ENCODE assay signal across 9 mouse cellular contexts in the genomic region with DNA sequence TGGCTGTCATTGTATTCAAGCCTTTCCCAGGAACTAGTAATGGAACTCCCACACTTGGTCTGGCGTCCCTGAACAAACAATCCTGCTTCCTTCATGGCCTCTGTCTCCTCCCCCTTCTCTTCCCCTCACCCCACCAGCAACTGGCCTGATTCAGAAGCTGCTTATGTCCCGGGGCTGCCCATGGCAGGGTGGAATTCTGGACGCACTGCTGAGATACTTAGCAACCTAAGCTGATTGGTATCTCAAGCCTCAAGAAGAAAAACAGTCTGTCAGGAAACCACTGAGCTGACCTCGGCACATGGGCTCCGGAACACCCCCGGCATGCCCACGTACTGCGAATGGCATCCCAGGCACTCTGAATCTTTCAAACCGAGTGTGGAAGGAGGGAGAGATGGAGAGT. TPM values are rescaled to one million over a fixed set of nuclear protein-coding genes. Genes with fewer than 3 reads are reported as not detected.
A peak's percentile ranks its signal among the peaks of the same experiment; 100 is the strongest.
DNase-seq lines count a peak whose midpoint lies in the region; ATAC-seq and TF ChIP-seq lines count a peak whose summit lies in the region.
"Had no signal": no experiment of that assay in that cellular context is flagged by ENCODE, and none has a peak within 500 bp of the region (broad histone marks: within the 10 kb centered on the region; RNA-seq: fewer than 3 reads in every experiment).

No protein-coding gene starts in this region.

- peaks cover 50% of the 10 kb centered on the region for H3K4me1 ChIP-seq in embryonic facial prominence, embryonic 13.5 days
- 0 out of 2 replicates have a peak, but pooled peaks cover 3% of the 10 kb centered on the region for H3K4me1 ChIP-seq in intestine, postnatal 0 days (replicated peaks; ENCODE audit: control insufficient read depth, insufficient read depth, low read length)

- H3K9ac ChIP-seq in embryonic facial prominence, embryonic 13.5 days, result no peak overlapping the region
- H3K9ac ChIP-seq in intestine, postnatal 0 days (ENCODE audit: low read depth, low read length), result no peak overlapping the region

- ATAC-seq in embryonic facial prominence, embryonic 13.5 days (ENCODE audit: insufficient number of reproducible peaks, insufficient read depth, low FRiP score, low TSS enrichment, low read depth), result no peak
- 0 out of 2 replicates have a peak, but pooled peaks have one; percentile 33 for ATAC-seq in intestine, postnatal 0 days

- WGBS in embryonic facial prominence, embryonic 13.5 days, result 46% methylated on average over 9 of the region's 9 CpGs
- 29% methylated on average over 9 of the region's 9 CpGs for WGBS in intestine, postnatal 0 days

- no peaks in the 10 kb centered on the region for H3K27me3 ChIP-seq in embryonic facial prominence, embryonic 13.5 days
- no peaks in the 10 kb centered on the region for H3K27me3 ChIP-seq in intestine, postnatal 0 days (replicated peaks; ENCODE audit: control insufficient read depth, insufficient read depth, low read length)

- H3K36me3 ChIP-seq in embryonic facial prominence, embryonic 13.5 days, result peaks cover 94% of the 10 kb centered on the region
- no peaks in the 10 kb centered on the region; the same call in 1 of the 2 replicates for H3K36me3 ChIP-seq in intestine, postnatal 0 days (ENCODE audit: control insufficient read depth, insufficient read depth)

- DNase-seq in layer of hippocampus, adult 2 months (ENCODE audit: low spot score in 2 of 2), result no peak
- DNase-seq in layer of hippocampus, postnatal 36 days, result no peak
- peak; percentile 46 for DNase-seq in mesoderm, embryonic 11.5 days (ENCODE audit: low read depth, low spot score)
- DNase-seq in thymus, postnatal 14 days, result no peak
- no peak for DNase-seq in gastrocnemius, postnatal 25 days
- DNase-seq in cerebellum, adult 18-20 months, result no peak

- H3K4me2 ChIP-seq in embryonic facial prominence, embryonic 13.5 days, result peak overlapping the region; percentile 5; the same call in 1 of the 2 replicates
- no peak overlapping the region for H3K4me2 ChIP-seq in intestine, postnatal 0 days (replicated peaks; ENCODE audit: low read depth)

- no peak overlapping the region for H3K4me3 ChIP-seq in layer of hippocampus, adult 2 months
- no peak overlapping the region for H3K4me3 ChIP-seq in embryonic facial prominence, embryonic 13.5 days
- no peak overlapping the region for H3K4me3 ChIP-seq in intestine, postnatal 0 days (ENCODE audit: low read depth, low read length)
- H3K4me3 ChIP-seq: heart, adult 2 months had no signal

- H3K27ac ChIP-seq in layer of hippocampus, adult 2 months, result peak overlapping the region; percentile 55; the same call in 1 of the 2 replicates
- peak overlapping the region; percentile 73; the same call in 1 of the 2 replicates for H3K27ac ChIP-seq in embryonic facial prominence, embryonic 13.5 days
- no peak overlapping the region for H3K27ac ChIP-seq in intestine, postnatal 0 days (ENCODE audit: low read depth, low read length)

- no peaks in the 10 kb centered on the region for H3K9me3 ChIP-seq in embryonic facial prominence, embryonic 13.5 days
- no peaks in the 10 kb centered on the region for H3K9me3 ChIP-seq in intestine, postnatal 0 days (ENCODE audit: control insufficient read depth)

- TF ChIP-seq CTCF in layer of hippocampus, adult 2 months (conservative IDR thresholded peaks at IDR 0.05), result no peak
- TF ChIP-seq CTCF in intestine, postnatal 0 days (IDR thresholded peaks at IDR 0.05; ENCODE audit: low read depth), result no peak

RNA-seq across cellular contexts. Expression of a gene that starts 7.8 kb away (rescaled TPM):
- total RNA-seq in layer of hippocampus, adult 2 months (2021), result 10 to 100 TPM; 10.0 to 11.2 TPM
- 1 to 10 TPM; 8.8 to 9.5 TPM for total RNA-seq in layer of hippocampus, postnatal 36 days (2021)
- 8.5 and 9.4 TPM in 2 replicates for polyA plus RNA-seq in embryonic facial prominence, embryonic 13.5 days (2015; fragmentation: Nextera tagmentation; extraction: Ambion mirVana)
- 7.3 TPM in 2 replicates for polyA plus RNA-seq in intestine, postnatal 0 days (2015; fragmentation: Nextera tagmentation; extraction: Ambion mirVana)
- under 1 TPM; 0.28 to 0.78 TPM for total RNA-seq in gastrocnemius, postnatal 25 days (2021)

RNA-seq across cellular contexts. Expression of a gene that starts 20.2 kb away (rescaled TPM):
- total RNA-seq in layer of hippocampus, adult 2 months (2021), result 1 to 10 TPM; 2.7 to 3.0 TPM
- 1 to 10 TPM; 4.1 to 5.5 TPM for total RNA-seq in layer of hippocampus, postnatal 36 days (2021)
- 256 and 306 TPM in 2 replicates for polyA plus RNA-seq in embryonic facial prominence, embryonic 13.5 days (2015; fragmentation: Nextera tagmentation; extraction: Ambion mirVana)
- polyA plus RNA-seq in intestine, postnatal 0 days (2015; fragmentation: Nextera tagmentation; extraction: Ambion mirVana), result 59.0 and 60.0 TPM in 2 replicates
- 10 to 100 TPM; 58.4 to 66.3 TPM for total RNA-seq in gastrocnemius, postnatal 25 days (2021)

RNA-seq across cellular contexts. Expression of a gene that starts 53.9 kb away (rescaled TPM):
- total RNA-seq in layer of hippocampus, adult 2 months (2021), result 1 to 10 TPM; 1.2 to 3.0 TPM
- 1 to 10 TPM; 1.2 to 2.3 TPM for total RNA-seq in layer of hippocampus, postnatal 36 days (2021)
- 6.2 and 9.4 TPM in 2 replicates for polyA plus RNA-seq in embryonic facial prominence, embryonic 13.5 days (2015; fragmentation: Nextera tagmentation; extraction: Ambion mirVana)
- polyA plus RNA-seq in intestine, postnatal 0 days (2015; fragmentation: Nextera tagmentation; extraction: Ambion mirVana), result 0.16 TPM in 1 of 2 replicates, not detected in the other
- total RNA-seq in gastrocnemius, postnatal 25 days (2021), result not detected
- total RNA-seq: heart, adult 2 months had no signal
- polyA plus RNA-seq: heart, adult 2 months had no signal

Comparison
In these comparisons a context has a peak if more than half of its experiments do, and no peak if none do; other contexts are left out.
1. RNA of a gene that starts 7.8 kb away (total RNA-seq): 10.0 to 11.2 TPM in layer of hippocampus, adult 2 months and 8.8 to 9.5 TPM in layer of hippocampus, postnatal 36 days; 0.28 to 0.78 TPM in gastrocnemius, postnatal 25 days; every median in the first group is over 4 times any median in the second.
2. RNA of a gene that starts 20.2 kb away (total RNA-seq): 58.4 to 66.3 TPM in gastrocnemius, postnatal 25 days; 4.1 to 5.5 TPM in layer of hippocampus, postnatal 36 days and 2.7 to 3.0 TPM in layer of hippocampus, adult 2 months; every median in the first group is over 4 times any median in the second.